Mouse (Mus musculus) liver, embryonic 14.5 days (tissue): ENCODE data around the gene Rnf149. TPM values are rescaled to one million over a fixed set of nuclear protein-coding genes. Genes with fewer than 3 reads are reported as not detected.

Source experiments
- ATAC-seq: fragments of 200-750 bp; cut with Nextera tagmentation; 2 replicates; pipeline ENCODE4 v1.8.0; 2017; ENCODE audit warnings: moderate number of reproducible peaks, mild to moderate bottlenecking, moderate library complexity; ENCODE audit not compliant: insufficient read depth
- DNase-seq, 3 experiments: peaks; one replicate each; pipeline ENCODE4 v3.0.0-alpha.2; 2012 to 2013; ENCODE audit warnings: low read depth in 3 of 3, low spot score in 3 of 3
- H3K27ac ChIP-seq: fragments of 300-500 bp; sonication (generic); 2 replicates; pipeline ENCODE4 v1.5.1; 2014; ENCODE audit warnings: moderate library complexity, mild to moderate bottlenecking, control low read depth, inconsistent platforms
- H3K27me3 ChIP-seq: fragments of 300-500 bp; sonication (generic); 2 replicates; pipeline ENCODE4 v1.6.1; 2014; ENCODE audit warnings: mild to moderate bottlenecking, low read length, moderate library complexity; ENCODE audit not compliant: control insufficient read depth, insufficient read depth
- H3K36me3 ChIP-seq: fragments of 300-500 bp; sonication (generic); replicated peaks from 2 replicates; pipeline ENCODE4 v1.6.1; 2014; ENCODE audit warnings: low read depth; ENCODE audit not compliant: control insufficient read depth, insufficient read depth
- H3K4me1 ChIP-seq, 2 experiments: fragments of 200-500 bp in 1 of 2; fragments of 300-500 bp in 1 of 2; sonication (generic) in 1 of 2; replicated peaks; 2 replicates each; pipeline ENCODE4 v1.6.1; 2012 to 2014; ENCODE audit warnings: antibody characterized with exemption in 1 of 2, inconsistent platforms in 1 of 2, low read length in 1 of 2; ENCODE audit not compliant: control insufficient read depth in 2 of 2, insufficient read depth in 2 of 2
- H3K4me2 ChIP-seq: fragments of 300-500 bp; sonication (generic); 2 replicates; pipeline ENCODE4 v1.6.1; 2014; ENCODE audit warnings: low read depth, mild to moderate bottlenecking, control low read depth, moderate library complexity
- H3K4me3 ChIP-seq, 2 experiments: fragments of 200-500 bp in 1 of 2; fragments of 300-500 bp in 1 of 2; sonication (generic) in 1 of 2; 2 replicates each; pipeline ENCODE4 v1.5.1; 2012 to 2014; ENCODE audit warnings: low read depth in 2 of 2, low read length in 2 of 2, mild to moderate bottlenecking in 2 of 2, control low read depth in 1 of 2, inconsistent platforms in 1 of 2, moderate library complexity in 1 of 2; ENCODE audit not compliant: insufficient read depth in 1 of 2
- H3K9ac ChIP-seq: fragments of 300-500 bp; sonication (generic); replicated peaks from 2 replicates; pipeline ENCODE4 v1.6.1; 2014; ENCODE audit warnings: mild to moderate bottlenecking, control low read depth, moderate library complexity
- H3K9me3 ChIP-seq: fragments of 300-500 bp; sonication (generic); 2 replicates; pipeline ENCODE4 v1.6.1; 2016; ENCODE audit warnings: low read length, mixed read lengths; ENCODE audit not compliant: control insufficient read depth
- CTCF ChIP-seq: IDR thresholded peaks from 2 replicates; pipeline ENCODE4 v1.5.1; 2016; ENCODE audit warnings: antibody characterized with exemption, low read depth, control low read depth
- EP300 ChIP-seq: IDR thresholded peaks from 2 replicates; pipeline ENCODE4 v1.6.1; 2016; ENCODE audit warnings: antibody characterized with exemption, low read depth
- WGBS: fragments of 180-500 bp; shearing (Covaris S2); extraction: QIAGEN DNeasy Blood & Tissue Kit; methylation state at CpG from one replicate; pipeline ENCODE4 v1.1.7; 2014; ENCODE audit not compliant: insufficient replicate concordance; 5-methylcytosine and 5-hydroxymethylcytosine counted together
- polyA plus RNA-seq, 2 experiments: library from polyadenylated mRNA; depleted of rRNA in 1 of 2; stranded (reverse) in 1 of 2; unstranded in 1 of 2; fragments of >200 nt; fragmentation: Nextera tagmentation in 1 of 2; extraction: Ambion mirVana in 1 of 2; gene quantifications; 2 replicates each; pipeline versions ENCODE4 v1.2.1 to v1.2.3; 2012 to 2014

Gene Rnf149
- polyA plus RNA-seq, 2 experiments: 12.1 to 15.4 TPM

DNA sequence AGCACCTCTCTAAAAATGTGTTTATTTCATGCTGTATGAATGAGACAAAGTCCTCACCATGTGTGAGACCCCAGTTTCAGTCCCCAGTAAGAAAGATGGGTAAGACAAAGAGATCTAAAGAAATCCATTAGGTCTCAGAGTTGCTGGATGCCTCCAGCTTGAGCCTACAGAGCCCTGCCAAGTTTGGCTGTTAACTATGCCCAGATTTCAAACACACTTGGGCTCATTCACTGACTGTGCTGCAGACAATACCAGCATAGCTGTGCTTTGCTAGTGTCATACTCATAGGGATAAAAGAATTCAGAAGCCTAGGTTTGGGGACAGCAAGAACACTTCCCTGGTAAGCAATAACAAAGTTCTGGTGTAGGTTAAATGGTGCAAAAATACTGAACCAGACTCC lies 9.1 kb downstream of the Rnf149 start:
- peaks cover 0 to 3% of the 10 kb centered on the region in 2 experiments; a peak in 1 of 4 replicates for H3K4me1 ChIP-seq
- no peaks in the 10 kb centered on the region for H3K9me3 ChIP-seq
- no peak overlapping the region for H3K4me3 ChIP-seq
- H3K4me2 ChIP-seq: no peak overlapping the region
- H3K27ac ChIP-seq: no peak overlapping the region
- no peak overlapping the region for H3K9ac ChIP-seq
- H3K27me3 ChIP-seq: no peaks in the 10 kb centered on the region
- peaks cover 4% of the 10 kb centered on the region; the same call in 1 of the 2 replicates for H3K36me3 ChIP-seq
- ATAC-seq: no peak
- TF ChIP-seq EP300: no peak
- TF ChIP-seq CTCF: no peak
- no peak for DNase-seq

DNA sequence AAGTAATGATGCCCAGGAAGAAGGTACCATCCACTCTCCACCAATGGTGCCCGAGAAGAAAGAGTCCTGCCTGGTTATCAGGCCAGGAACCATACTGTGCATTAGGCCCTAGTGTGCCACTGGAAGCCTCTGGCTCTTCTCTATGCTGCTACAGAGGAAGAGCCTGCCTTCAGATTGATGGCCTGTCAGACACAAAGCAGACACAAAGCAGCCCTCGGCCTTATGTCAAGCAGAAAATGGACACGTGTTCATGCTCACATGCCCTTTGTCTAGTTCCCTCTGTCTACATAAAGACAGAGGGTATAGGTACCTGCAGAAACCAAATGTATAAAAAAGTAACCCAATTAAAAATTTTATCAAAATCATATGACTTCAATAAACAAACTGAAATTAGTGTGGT lies 12.6 kb downstream of the Rnf149 start:
- Histone ChIP-seq H3K9ac (no peak overlapping the region), H3K27me3 (no peaks in the 10 kb centered on the region), H3K9me3 (no peaks in the 10 kb centered on the region), H3K36me3 (peaks cover 6% of the 10 kb centered on the region), H3K4me1 (no peaks in the 10 kb centered on the region), H3K4me3 (no peak overlapping the region), H3K27ac (no peak overlapping the region), H3K4me2 (no peak overlapping the region)
- TF ChIP-seq CTCF (no peak), EP300 (no peak)
- DNase-seq: no peak
- 59% methylated on average over 3 of the region's 3 CpGs for WGBS
- ATAC-seq: no peak

DNA sequence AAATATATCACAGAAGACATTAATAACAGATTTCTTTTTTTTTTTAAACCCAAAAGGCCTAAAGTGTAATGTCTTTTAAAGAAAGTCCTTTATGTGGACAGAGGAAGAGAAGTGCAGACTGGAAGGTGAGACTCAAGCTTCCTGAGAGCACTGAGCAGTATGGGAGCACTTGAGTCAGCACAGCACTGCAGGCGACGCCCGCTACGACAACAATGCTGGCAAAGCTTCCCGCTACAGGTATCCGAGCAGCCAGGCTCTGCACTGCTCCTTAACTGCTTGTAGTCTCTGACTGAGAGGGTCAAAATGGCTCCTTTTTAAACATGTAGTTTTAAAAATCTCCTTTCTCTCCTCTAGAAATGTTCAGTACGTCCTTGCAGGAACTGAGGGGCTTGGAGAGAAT lies 14.0 kb downstream of the Rnf149 start:
- ATAC-seq (no peak), DNase-seq (no peak)
- Histone ChIP-seq H3K9ac (no peak overlapping the region), H3K27ac (no peak overlapping the region), H3K4me3 (no peak overlapping the region), H3K9me3 (no peaks in the 10 kb centered on the region), H3K4me2 (no peak overlapping the region), H3K4me1 (no peaks in the 10 kb centered on the region), H3K36me3 (peaks cover 6% of the 10 kb centered on the region), H3K27me3 (no peaks in the 10 kb centered on the region)
- TF ChIP-seq CTCF: no peak
- no peak for TF ChIP-seq EP300
- 84% methylated on average over 7 of the region's 7 CpGs for WGBS

DNA sequence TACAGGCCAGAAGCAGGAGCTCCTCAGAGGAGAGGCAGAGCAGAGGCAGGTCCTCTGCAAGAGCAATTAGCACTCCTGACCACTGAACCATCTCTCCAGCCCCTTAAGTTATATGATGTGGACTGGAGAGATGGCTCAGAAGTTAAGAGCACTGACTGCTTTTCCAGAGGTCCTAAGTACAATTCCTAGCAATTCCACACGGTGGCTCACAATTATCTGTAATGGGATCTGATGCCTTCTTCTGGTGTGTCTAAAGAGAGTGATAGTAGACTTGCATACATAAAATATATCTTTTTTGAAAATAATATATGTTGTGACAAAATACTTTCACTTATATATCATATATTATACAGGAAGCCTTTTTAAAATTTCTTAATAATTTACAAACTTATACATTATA lies 15.3 kb downstream of the Rnf149 start:
- no peak for TF ChIP-seq EP300
- TF ChIP-seq CTCF: no peak
- Histone ChIP-seq H3K4me2 (no peak overlapping the region), H3K4me1 (no peaks in the 10 kb centered on the region), H3K9ac (no peak overlapping the region), H3K9me3 (no peaks in the 10 kb centered on the region), H3K4me3 (no peak overlapping the region), H3K36me3 (peaks cover 6% of the 10 kb centered on the region), H3K27me3 (no peaks in the 10 kb centered on the region), H3K27ac (no peak overlapping the region)
- 65% methylated on average over 1 of the region's 1 CpGs for WGBS
- ATAC-seq (no peak), DNase-seq (no peak)

DNA sequence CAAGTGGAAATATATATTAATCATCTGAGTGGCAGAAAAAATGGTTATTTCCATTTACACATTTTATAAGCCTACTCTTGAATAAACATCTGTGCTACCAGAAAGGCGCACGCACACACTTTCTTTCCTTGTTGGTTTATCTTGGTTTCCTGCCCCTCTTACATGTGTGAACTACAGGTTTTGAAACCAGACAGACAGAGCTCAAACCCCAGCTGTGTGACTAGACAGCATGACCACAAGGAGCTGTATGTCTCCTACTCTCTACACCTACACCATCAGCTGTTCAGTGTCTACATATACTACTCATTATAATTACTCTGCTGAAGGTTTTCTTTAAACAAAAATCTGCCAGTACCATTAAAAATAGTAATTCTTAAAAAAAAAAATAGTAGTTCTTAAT lies 18.2 kb downstream of the Rnf149 start:
- no peak for TF ChIP-seq EP300
- TF ChIP-seq CTCF: no peak
- Histone ChIP-seq H3K4me2 (no peak overlapping the region), H3K4me1 (no peaks in the 10 kb centered on the region), H3K9ac (no peak overlapping the region), H3K9me3 (no peaks in the 10 kb centered on the region), H3K27ac (no peak overlapping the region), H3K27me3 (no peaks in the 10 kb centered on the region), H3K4me3 (no peak overlapping the region), H3K36me3 (peaks cover 13% of the 10 kb centered on the region)
- WGBS: 93% methylated on average over 2 of the region's 2 CpGs
- ATAC-seq (no peak), DNase-seq (no peak)
